Mouse (Mus musculus) lung, postnatal 0 days (tissue): ENCODE measurements around the gene Btg2. TPM values are rescaled to one million over a fixed set of nuclear protein-coding genes. Genes with fewer than 3 reads are reported as not detected.

Experiments used
- ATAC-seq: fragments of 200-750 bp; cut with Nextera tagmentation; 2 replicates; pipeline ENCODE4 v1.8.0; 2017; ENCODE audit warnings: moderate library complexity
- DNase-seq: peaks from one replicate; pipeline ENCODE4 v3.0.0-alpha.2; 2016; ENCODE audit warnings: low spot score
- H3K27ac ChIP-seq: fragments of 300-500 bp; sonication (generic); 2 replicates; pipeline ENCODE4 v1.5.1; 2014; ENCODE audit warnings: antibody characterized with exemption, mild to moderate bottlenecking, low read length, mixed read lengths
- H3K27me3 ChIP-seq: fragments of 300-500 bp; sonication (generic); replicated peaks from 2 replicates; pipeline ENCODE4 v1.6.1; 2014; ENCODE audit warnings: low read length, mixed read lengths; ENCODE audit not compliant: insufficient read depth
- H3K36me3 ChIP-seq: fragments of 300-500 bp; sonication (generic); 2 replicates; pipeline ENCODE4 v1.6.1; 2014; ENCODE audit warnings: low read length, mixed read lengths; ENCODE audit not compliant: insufficient read depth
- H3K4me1 ChIP-seq: fragments of 300-500 bp; sonication (generic); 2 replicates; pipeline ENCODE4 v1.6.1; 2014; ENCODE audit warnings: antibody characterized with exemption, low read depth, low read length, mixed read lengths; ENCODE audit not compliant: insufficient read depth
- H3K4me2 ChIP-seq: fragments of 300-500 bp; sonication (generic); replicated peaks from 2 replicates; pipeline ENCODE4 v1.6.1; 2014; ENCODE audit warnings: low read depth, mild to moderate bottlenecking, low read length, moderate library complexity, mixed read lengths
- H3K4me3 ChIP-seq: fragments of 300-500 bp; sonication (generic); 2 replicates; pipeline ENCODE4 v1.5.1; 2014; ENCODE audit warnings: low read depth, low read length
- H3K9ac ChIP-seq: fragments of 300-500 bp; sonication (generic); replicated peaks from 2 replicates; pipeline ENCODE4 v1.6.1; 2014; ENCODE audit warnings: low read depth, mild to moderate bottlenecking
- H3K9me3 ChIP-seq: fragments of 300-500 bp; sonication (generic); 2 replicates; pipeline ENCODE4 v1.6.1; 2016; ENCODE audit warnings: low read length, mixed read lengths
- CTCF ChIP-seq: IDR thresholded peaks from 2 replicates; pipeline ENCODE4 v1.5.1; 2016; ENCODE audit warnings: antibody characterized with exemption, mild to moderate bottlenecking
- EP300 ChIP-seq: IDR thresholded peaks from 2 replicates; pipeline ENCODE4 v1.6.1; 2016; ENCODE audit warnings: antibody characterized with exemption, mild to moderate bottlenecking, control low read depth
- WGBS: fragments of 180-500 bp; shearing (Covaris S2); extraction: QIAGEN DNeasy Blood & Tissue Kit; methylation state at CpG from one replicate; pipeline ENCODE4 v1.1.7; 2014; 5-methylcytosine and 5-hydroxymethylcytosine counted together
- polyA plus RNA-seq: library from polyadenylated mRNA; unstranded; fragments of >200 nt; fragmentation: Nextera tagmentation; extraction: Ambion mirVana; gene quantifications from 2 replicates; pipeline ENCODE4 v1.2.1, GENCODE M21; 2015

The Btg2 gene
- polyA plus RNA-seq, 1 experiment from 2014 or later: 184 TPM

- Histone ChIP-seq H3K4me2 (no peak overlapping the region), H3K27ac (no peak overlapping the region), H3K4me1 (peaks cover under 1% of the 10 kb centered on the region; the same call in 1 of the 2 replicates), H3K9ac (no peak overlapping the region), H3K27me3 (no peaks in the 10 kb centered on the region), H3K9me3 (no peaks in the 10 kb centered on the region), H3K36me3 (no peaks in the 10 kb centered on the region), H3K4me3 (no peak overlapping the region)
- ATAC-seq (0 out of 2 replicates have a peak, but pooled peaks have one; percentile 16), DNase-seq (peak; percentile 52)
- 55% methylated on average over 2 of the region's 2 CpGs for WGBS
- TF ChIP-seq CTCF: peak; percentile 32; the same call in 1 of the 2 replicates
- no peak for TF ChIP-seq EP300
Measured at GRCm38 (mm10) chr1:134041900-134042299, 37.0 kb downstream of the Btg2 start.

GRCm38 (mm10) chr1:134039361-134039760 lies 39.6 kb downstream of the Btg2 start:
- TF ChIP-seq EP300 (no peak), CTCF (no peak)
- no peak for DNase-seq
- no peak overlapping the region for H3K4me2 ChIP-seq
- no peak overlapping the region for H3K9ac ChIP-seq
- WGBS: 69% methylated on average over 2 of the region's 2 CpGs
- H3K27ac ChIP-seq: no peak overlapping the region
- H3K9me3 ChIP-seq: no peaks in the 10 kb centered on the region
- H3K4me3 ChIP-seq: no peak overlapping the region
- H3K4me1 ChIP-seq: peaks cover 5% of the 10 kb centered on the region; the same call in 1 of the 2 replicates
- no peaks in the 10 kb centered on the region for H3K36me3 ChIP-seq
- no peak for ATAC-seq
- no peaks in the 10 kb centered on the region for H3K27me3 ChIP-seq

- 59% methylated on average over 4 of the region's 4 CpGs for WGBS
- Histone ChIP-seq H3K9ac (no peak overlapping the region), H3K27me3 (no peaks in the 10 kb centered on the region), H3K4me3 (no peak overlapping the region), H3K9me3 (no peaks in the 10 kb centered on the region), H3K4me2 (no peak overlapping the region), H3K27ac (no peak overlapping the region), H3K4me1 (peaks cover 5% of the 10 kb centered on the region; the same call in 1 of the 2 replicates), H3K36me3 (no peaks in the 10 kb centered on the region)
- ATAC-seq (no peak), DNase-seq (no peak)
- no peak for TF ChIP-seq CTCF
- no peak for TF ChIP-seq EP300
Measured at GRCm38 (mm10) chr1:134038336-134038735, 40.6 kb downstream of the Btg2 start.

- Histone ChIP-seq H3K27ac (no peak within 1 kb of the TSS), H3K36me3 (no peaks in the 10 kb centered on the region), H3K9me3 (no peaks in the 10 kb centered on the region), H3K4me2 (0 out of 2 replicates have a peak within 1 kb of the TSS, but pooled peaks have one; percentile 1), H3K27me3 (no peaks in the 10 kb centered on the region), H3K4me1 (peaks cover 5% of the 10 kb centered on the region; the same call in 1 of the 2 replicates), H3K4me3 (no peak within 1 kb of the TSS), H3K9ac (no peak within 1 kb of the TSS)
- ATAC-seq: peak; percentile 70
- peak; percentile 73 for DNase-seq
- TF ChIP-seq EP300 (no peak), CTCF (no peak)
- WGBS: 24% methylated on average over 9 of the region's 9 CpGs
Measured at GRCm38 (mm10) chr1:134037172-134037571, 41.7 kb downstream of the Btg2 start, which contains the start of gene Fmod. Gene Fmod, plus strand, starts transcription at chr1:134037254.

- Histone ChIP-seq H3K9me3 (no peaks in the 10 kb centered on the region), H3K4me1 (peaks cover 5% of the 10 kb centered on the region; the same call in 1 of the 2 replicates), H3K36me3 (no peaks in the 10 kb centered on the region), H3K9ac (no peak overlapping the region), H3K27me3 (no peaks in the 10 kb centered on the region), H3K4me2 (no peak overlapping the region), H3K4me3 (no peak overlapping the region), H3K27ac (no peak overlapping the region)
- ATAC-seq (no peak), DNase-seq (no peak)
- TF ChIP-seq CTCF (peak; percentile 54), EP300 (no peak)
- 60% methylated on average over 2 of the region's 2 CpGs for WGBS
Measured at GRCm38 (mm10) chr1:134036492-134036891, 42.4 kb downstream of the Btg2 start.

- Histone ChIP-seq H3K27ac (no peak overlapping the region; the same call in 1 of the 2 replicates), H3K9ac (no peak overlapping the region), H3K27me3 (no peaks in the 10 kb centered on the region), H3K4me1 (0 out of 2 replicates have a peak, but pooled peaks cover 3% of the 10 kb centered on the region), H3K4me2 (no peak overlapping the region; the same call in 1 of the 2 replicates), H3K36me3 (no peaks in the 10 kb centered on the region), H3K9me3 (no peaks in the 10 kb centered on the region), H3K4me3 (no peak overlapping the region)
- WGBS: 40% methylated on average over 14 of the region's 14 CpGs
- ATAC-seq: peak; percentile 64
- no peak for TF ChIP-seq EP300
- no peak for TF ChIP-seq CTCF
- DNase-seq: peak; percentile 68
Measured at GRCm38 (mm10) chr1:134028161-134028846, 50.6 kb downstream of the Btg2 start.
